Mouse (Mus musculus): ENCODE data around the gene Mymx.

DNA sequence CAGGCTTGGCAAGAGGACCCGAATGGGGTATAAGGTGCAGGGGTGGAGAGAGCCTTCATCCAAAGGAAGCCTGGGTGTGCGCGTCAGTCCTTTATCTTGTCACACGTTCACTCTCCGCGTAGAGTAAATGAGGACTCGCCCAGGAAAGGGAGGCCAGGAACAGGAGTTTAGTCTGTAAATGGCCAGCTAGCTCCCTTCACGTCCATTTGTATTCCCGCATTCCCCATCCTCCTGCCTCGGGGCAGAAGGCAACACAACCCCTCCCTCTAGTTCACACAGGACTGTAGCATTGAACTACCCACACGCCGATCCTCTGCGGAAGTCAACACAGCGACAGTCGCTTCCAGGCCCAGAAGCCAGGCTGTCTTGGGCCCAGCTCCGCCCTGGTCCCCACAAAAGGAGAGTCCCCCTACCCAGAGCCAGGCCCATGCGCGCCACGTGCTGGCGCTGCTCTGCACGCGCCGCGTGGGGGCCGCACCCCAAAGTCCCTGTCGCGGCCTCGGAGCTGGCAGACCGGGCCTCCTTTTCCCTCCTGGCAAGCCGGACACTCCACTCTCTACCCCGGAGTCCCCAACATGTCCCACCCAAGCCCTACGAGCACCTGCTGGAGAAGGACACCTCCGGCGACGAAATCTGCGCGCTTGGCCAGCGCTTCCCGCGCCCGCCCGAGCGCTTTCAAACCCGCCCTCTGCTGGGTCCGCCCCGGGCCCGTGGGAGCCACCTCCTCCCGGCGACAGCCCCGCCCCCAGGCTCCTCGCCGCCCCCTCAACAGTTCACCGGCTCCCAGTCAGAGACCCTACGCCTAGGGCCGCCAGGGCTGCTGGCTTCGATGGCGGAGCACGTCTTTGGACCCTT, 6.8 kb downstream of the Mymx start:
- TF ChIP-seq CTCF (IDR thresholded peaks at IDR 0.05; ENCODE audit: low read depth, low read length) (no peak), POLR2A (IDR thresholded peaks at IDR 0.05; ENCODE audit: insufficient read depth, low read length) (peak; percentile 70), EP300 (IDR thresholded peaks at IDR 0.05; ENCODE audit: insufficient read depth, low read depth, low read length) (peak; percentile 32; the same call in 1 of the 2 replicates)
